Mouse (Mus musculus) heart, adult 18-20 months (tissue): ENCODE measurements at regions not wholly inside any gene's neighbourhood (a gene's known extent, or its start where the extent isn't known, plus 50 kb on each side); places are given as distances from the start of the nearest gene placed in this dataset.

Experiments
- DNase-seq, 2 experiments: peaks; one replicate each; pipeline ENCODE4 v3.0.0; 2021 to 2022; ENCODE audit warnings: mixed read lengths in 1 of 2

GRCm38 (mm10) chr14:58182869-58183268 lies 112.5 kb downstream of the Fgf9 start:
- no peak for DNase-seq

GRCm38 (mm10) chr14:58180724-58181123 lies 110.4 kb downstream of the Fgf9 start:
- no peak for DNase-seq

GRCm38 (mm10) chr14:58175651-58176363 lies 105.5 kb downstream of the Fgf9 start:
- no peak for DNase-seq

GRCm38 (mm10) chr14:58174512-58174911 lies 104.2 kb downstream of the Fgf9 start:
- no peak for DNase-seq

GRCm38 (mm10) chr14:58168920-58169319 lies 98.6 kb downstream of the Fgf9 start:
- no peak for DNase-seq
